In the genomic region with DNA sequence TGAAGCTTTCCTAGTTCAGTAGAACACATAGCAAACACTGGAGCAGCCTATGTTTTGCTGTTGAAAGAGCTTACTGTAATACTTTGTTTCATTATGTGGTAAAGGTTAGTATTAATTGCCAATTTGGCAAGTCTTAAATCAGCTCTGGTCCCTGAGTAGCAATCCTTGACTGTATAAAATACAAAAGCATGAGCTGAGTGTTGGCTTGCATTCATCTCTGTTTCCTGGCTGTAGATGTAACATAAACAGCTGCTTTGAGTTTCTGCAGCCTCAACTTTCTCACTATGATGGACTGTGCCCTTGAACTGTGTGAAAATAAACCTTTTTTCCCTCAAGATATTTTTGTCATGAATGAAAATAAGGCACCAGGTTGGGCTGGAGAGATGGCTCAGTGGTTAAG, we compare ENCODE assay signal across 23 mouse cellular contexts.
A peak's percentile ranks its signal among the peaks of the same experiment; 100 is the strongest.
DNase-seq lines count a peak whose midpoint lies in the region; ATAC-seq and TF ChIP-seq lines count a peak whose summit lies in the region.
"Had no signal": no experiment of that assay in that cellular context is flagged by ENCODE, and none has a peak within 500 bp of the region (broad histone marks: within the 10 kb centered on the region; RNA-seq: fewer than 3 reads in every experiment).

No protein-coding gene starts in this region.

- no peaks in the 10 kb centered on the region for H3K9me3 ChIP-seq in hindbrain, embryonic 16.5 days (ENCODE audit: control insufficient read depth, low read length)
- no peaks in the 10 kb centered on the region for H3K9me3 ChIP-seq in hindbrain, embryonic 13.5 days
- no peaks in the 10 kb centered on the region for H3K9me3 ChIP-seq in lung, embryonic 15.5 days
- no peaks in the 10 kb centered on the region for H3K9me3 ChIP-seq in stomach, embryonic 14.5 days (ENCODE audit: control insufficient read depth, low read depth, low read length)
- H3K9me3 ChIP-seq: heart, embryonic 10.5 days; hindbrain, embryonic 12.5 days; intestine, embryonic 15.5 days; midbrain, embryonic 13.5 days; stomach, embryonic 15.5 days had no signal

- no peaks in the 10 kb centered on the region for H3K36me3 ChIP-seq in hindbrain, embryonic 16.5 days (ENCODE audit: control insufficient read depth, insufficient read depth, low read length)
- no peaks in the 10 kb centered on the region for H3K36me3 ChIP-seq in hindbrain, embryonic 13.5 days
- no peaks in the 10 kb centered on the region for H3K36me3 ChIP-seq in lung, embryonic 15.5 days
- no peaks in the 10 kb centered on the region for H3K36me3 ChIP-seq in stomach, embryonic 14.5 days (ENCODE audit: control insufficient read depth, insufficient read depth, low read length)
- H3K36me3 ChIP-seq: heart, embryonic 10.5 days; hindbrain, embryonic 12.5 days; intestine, embryonic 15.5 days; midbrain, embryonic 13.5 days; stomach, embryonic 15.5 days had no signal

- no peak for TF ChIP-seq POLR2A in brain, embryonic 14.5 days (IDR thresholded peaks at IDR 0.05; ENCODE audit: borderline replicate concordance, extremely low read depth, insufficient read depth, insufficient read length, poor library complexity, severe bottlenecking)

- H3K9ac ChIP-seq in hindbrain, embryonic 16.5 days (ENCODE audit: low read depth, low read length), result no peak overlapping the region
- no peak overlapping the region for H3K9ac ChIP-seq in hindbrain, embryonic 13.5 days
- H3K9ac ChIP-seq in lung, embryonic 15.5 days, result no peak overlapping the region
- no peak overlapping the region for H3K9ac ChIP-seq in stomach, embryonic 14.5 days (replicated peaks; ENCODE audit: low read depth, low read length)
- H3K9ac ChIP-seq: hindbrain, embryonic 12.5 days; intestine, embryonic 15.5 days; liver, postnatal 0 days; midbrain, embryonic 13.5 days; stomach, embryonic 15.5 days had no signal

- H3K4me3 ChIP-seq in hindbrain, embryonic 16.5 days (ENCODE audit: low read length), result no peak overlapping the region
- H3K4me3 ChIP-seq in hindbrain, embryonic 13.5 days, result no peak overlapping the region
- no peak overlapping the region for H3K4me3 ChIP-seq in lung, embryonic 15.5 days
- H3K4me3 ChIP-seq in stomach, embryonic 14.5 days (ENCODE audit: low read depth, low read length), result no peak overlapping the region
- H3K4me3 ChIP-seq: gastrocnemius, adult 2 months; heart, embryonic 10.5 days; hindbrain, embryonic 12.5 days; intestine, embryonic 15.5 days; layer of hippocampus, adult 2 months; midbrain, embryonic 13.5 days; stomach, embryonic 15.5 days had no signal

- no peaks in the 10 kb centered on the region for H3K27me3 ChIP-seq in hindbrain, embryonic 16.5 days (replicated peaks; ENCODE audit: control insufficient read depth, insufficient read depth, low read length)
- no peaks in the 10 kb centered on the region for H3K27me3 ChIP-seq in hindbrain, embryonic 13.5 days
- H3K27me3 ChIP-seq in lung, embryonic 15.5 days, result no peaks in the 10 kb centered on the region
- no peaks in the 10 kb centered on the region for H3K27me3 ChIP-seq in stomach, embryonic 14.5 days (ENCODE audit: control insufficient read depth, insufficient read depth, low read length)
- H3K27me3 ChIP-seq: hindbrain, embryonic 12.5 days; intestine, embryonic 15.5 days; midbrain, embryonic 13.5 days; stomach, embryonic 15.5 days had no signal

- no peak overlapping the region for H3K4me2 ChIP-seq in hindbrain, embryonic 16.5 days (ENCODE audit: low read length)
- no peak overlapping the region for H3K4me2 ChIP-seq in hindbrain, embryonic 13.5 days
- no peak overlapping the region for H3K4me2 ChIP-seq in lung, embryonic 15.5 days
- H3K4me2 ChIP-seq in stomach, embryonic 14.5 days (replicated peaks; ENCODE audit: low read depth, low read length), result no peak overlapping the region
- H3K4me2 ChIP-seq: hindbrain, embryonic 12.5 days; intestine, embryonic 15.5 days; midbrain, embryonic 13.5 days; stomach, embryonic 15.5 days had no signal

- no peak for TF ChIP-seq CTCF in brain, embryonic 14.5 days (IDR thresholded peaks at IDR 0.05; ENCODE audit: borderline replicate concordance, extremely low read depth, insufficient read depth, insufficient read length)

- no peak for DNase-seq in lung, postnatal 36 days
- DNase-seq in brain, embryonic 14.5 days (ENCODE audit: low read depth), result peak; percentile 75
- DNase-seq in MN1 (ENCODE audit: low spot score), result no peak
- DNase-seq in ovary, postnatal 36 days (ENCODE audit: low spot score), result no peak
- DNase-seq: adrenal gland, postnatal 14 days; B cell, adult 2 months; cerebellum, adult 11-12 months; cerebellum, postnatal 14 days; gastrocnemius, adult 2 months; kidney, postnatal 14 days; layer of hippocampus, postnatal 36 days; liver, postnatal 0 days; right cerebral cortex, postnatal 25 days had no signal

- 0 out of 2 replicates have a peak, but pooled peaks have one; percentile 45 for ATAC-seq in hindbrain, embryonic 16.5 days
- no peak for ATAC-seq in hindbrain, embryonic 13.5 days (ENCODE audit: low FRiP score)
- ATAC-seq in lung, embryonic 15.5 days (ENCODE audit: borderline replicate concordance, extremely low read depth, low FRiP score, low TSS enrichment), result peak; percentile 31; the same call in 1 of the 2 replicates
- peak; percentile 23; the same call in 1 of the 2 replicates for ATAC-seq in stomach, embryonic 14.5 days (ENCODE audit: insufficient number of reproducible peaks, insufficient read depth, low FRiP score, low read depth)
- ATAC-seq: intestine, embryonic 15.5 days; liver, postnatal 0 days; midbrain, embryonic 13.5 days had no signal

- H3K27ac ChIP-seq in hindbrain, embryonic 16.5 days (ENCODE audit: low read depth, low read length), result no peak overlapping the region
- no peak overlapping the region for H3K27ac ChIP-seq in hindbrain, embryonic 13.5 days
- no peak overlapping the region for H3K27ac ChIP-seq in lung, embryonic 15.5 days
- H3K27ac ChIP-seq in stomach, embryonic 14.5 days (ENCODE audit: low read length), result no peak overlapping the region
- H3K27ac ChIP-seq: gastrocnemius, adult 2 months; heart, embryonic 10.5 days; hindbrain, embryonic 12.5 days; intestine, embryonic 15.5 days; layer of hippocampus, adult 2 months; midbrain, embryonic 13.5 days; stomach, embryonic 15.5 days had no signal

- H3K4me1 ChIP-seq in hindbrain, embryonic 16.5 days (ENCODE audit: control insufficient read depth, insufficient read depth, low read depth, low read length), result no peaks in the 10 kb centered on the region
- no peaks in the 10 kb centered on the region for H3K4me1 ChIP-seq in hindbrain, embryonic 13.5 days (replicated peaks)
- no peaks in the 10 kb centered on the region for H3K4me1 ChIP-seq in lung, embryonic 15.5 days
- no peaks in the 10 kb centered on the region for H3K4me1 ChIP-seq in stomach, embryonic 14.5 days (ENCODE audit: control insufficient read depth, insufficient read depth, low read length)
- H3K4me1 ChIP-seq: heart, embryonic 10.5 days; hindbrain, embryonic 12.5 days; intestine, embryonic 15.5 days; midbrain, embryonic 13.5 days; stomach, embryonic 15.5 days had no signal
